Mouse (Mus musculus) cortical plate, adult 2 months (tissue): ENCODE data around the gene Dab1.

ENCODE experiments used
- CTCF ChIP-seq: fragments of 200-500 bp; IDR thresholded peaks from 2 replicates; pipeline ENCODE4 v1.5.1; 2011; ENCODE audit warnings: mild to moderate bottlenecking, control low read depth, low read length; ENCODE audit not compliant: insufficient read depth; ENCODE audit errors: extremely low read depth
- POLR2A ChIP-seq: fragments of 200-500 bp; IDR thresholded peaks from 2 replicates; pipeline ENCODE4 v1.6.1; 2011; ENCODE audit warnings: mild to moderate bottlenecking, low read length, control low read depth; ENCODE audit not compliant: insufficient read depth; ENCODE audit errors: extremely low read depth

DNA sequence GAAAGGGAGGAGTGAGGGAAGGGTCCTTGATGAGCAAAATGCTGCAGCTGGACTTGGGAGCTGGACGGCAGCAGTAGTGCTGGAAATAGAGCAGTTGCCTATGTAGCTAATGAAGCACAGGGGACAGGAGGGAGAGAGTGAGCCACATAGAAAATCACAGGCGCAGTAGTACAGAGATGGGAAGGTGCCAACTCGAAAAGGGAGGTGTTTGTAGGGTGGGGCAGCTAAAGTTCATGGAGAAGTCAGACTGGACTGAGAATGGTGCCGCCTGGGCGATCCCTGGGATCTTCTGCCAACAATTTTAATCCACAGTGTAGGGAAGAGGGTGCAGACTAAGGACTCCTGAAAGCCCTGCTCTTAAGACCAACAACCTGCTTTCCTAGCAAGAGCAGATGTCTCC lies 1055.5 kb downstream of the Dab1 start:
- TF ChIP-seq CTCF (no peak), POLR2A (no peak)
